Mouse (Mus musculus) layer of hippocampus, adult 2 months (tissue): Measurements from ENCODE around the gene 1700028J19Rik. TPM values are rescaled to one million over a fixed set of nuclear protein-coding genes. Genes with fewer than 3 reads are reported as not detected.
"Not testable (repeated sequence)": the region's sequence is repeated elsewhere in the genome, so short reads cannot be mapped to it uniquely, and the experiment has no call there.

ENCODE experiments used
- DNase-seq, 2 experiments: peaks; one replicate each; pipeline ENCODE4 v3.0.0; 2022; ENCODE audit warnings: low spot score in 2 of 2
- H3K27ac ChIP-seq: fragments of 200-600 bp; 2 replicates; pipeline ENCODE4 v1.8.1; 2022
- H3K4me3 ChIP-seq: fragments of 200-600 bp; 2 replicates; pipeline ENCODE4 v1.8.1; 2022; ENCODE audit warnings: mild to moderate bottlenecking
- CTCF ChIP-seq: fragments of 200-600 bp; conservative IDR thresholded peaks from 2 replicates; pipeline ENCODE4 v1.8.1; 2022; ENCODE audit warnings: antibody characterized with exemption, mild to moderate bottlenecking, moderate library complexity
- total RNA-seq, 2 experiments: library from RNA; stranded (reverse); gene quantifications; 2 replicates each; pipeline ENCODE4 v1.2.3; 2021

1700028J19Rik gene
- total RNA-seq, 2 experiments from 2014 or later, result 0.79 to 0.92 TPM

DNA sequence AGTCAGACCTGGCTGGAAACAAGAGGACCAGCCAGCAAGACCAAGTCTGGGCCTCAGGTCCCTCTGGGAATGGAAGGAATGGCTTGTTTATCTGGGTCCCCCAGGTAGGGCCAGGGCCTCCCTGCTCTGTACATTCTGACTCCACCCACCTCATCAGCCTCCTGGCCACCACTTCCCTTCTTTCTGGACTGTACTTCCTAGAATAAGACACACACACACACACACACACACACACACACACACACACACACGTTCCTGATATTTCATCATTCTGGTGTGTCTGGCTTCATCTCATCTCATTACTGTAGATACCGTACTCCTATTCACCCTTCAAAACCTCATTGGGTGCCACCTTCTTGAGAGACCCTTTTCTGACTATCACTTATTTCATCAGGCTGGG lies 22.9 kb upstream of the 1700028J19Rik start:
- no peak for TF ChIP-seq CTCF
- no peak for DNase-seq
- H3K27ac ChIP-seq, result no peak overlapping the region
- H3K4me3 ChIP-seq, result no peak overlapping the region

DNA sequence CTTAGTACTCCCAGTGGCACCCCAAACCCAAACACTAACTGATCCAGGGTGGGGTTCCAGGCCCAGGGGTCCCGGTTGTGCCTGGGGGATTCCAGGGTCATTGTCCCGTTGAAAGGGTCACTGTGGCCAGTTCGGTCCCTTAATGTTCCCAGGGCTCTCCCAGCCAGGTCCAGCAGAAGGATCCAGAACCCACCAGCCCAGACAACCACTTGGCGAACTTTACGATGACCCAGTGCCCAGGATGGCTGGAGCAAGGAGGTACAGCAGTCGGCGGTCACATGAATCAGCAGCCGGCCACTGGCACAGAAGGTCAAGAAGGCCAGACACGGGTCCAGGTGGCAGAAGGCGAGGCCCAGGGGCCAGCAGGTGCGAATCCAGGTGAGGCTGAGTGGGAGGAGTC lies 21.6 kb upstream of the 1700028J19Rik start:
- Histone ChIP-seq H3K27ac (no peak overlapping the region), H3K4me3 (no peak overlapping the region)
- TF ChIP-seq CTCF, result no peak
- no peak for DNase-seq

DNA sequence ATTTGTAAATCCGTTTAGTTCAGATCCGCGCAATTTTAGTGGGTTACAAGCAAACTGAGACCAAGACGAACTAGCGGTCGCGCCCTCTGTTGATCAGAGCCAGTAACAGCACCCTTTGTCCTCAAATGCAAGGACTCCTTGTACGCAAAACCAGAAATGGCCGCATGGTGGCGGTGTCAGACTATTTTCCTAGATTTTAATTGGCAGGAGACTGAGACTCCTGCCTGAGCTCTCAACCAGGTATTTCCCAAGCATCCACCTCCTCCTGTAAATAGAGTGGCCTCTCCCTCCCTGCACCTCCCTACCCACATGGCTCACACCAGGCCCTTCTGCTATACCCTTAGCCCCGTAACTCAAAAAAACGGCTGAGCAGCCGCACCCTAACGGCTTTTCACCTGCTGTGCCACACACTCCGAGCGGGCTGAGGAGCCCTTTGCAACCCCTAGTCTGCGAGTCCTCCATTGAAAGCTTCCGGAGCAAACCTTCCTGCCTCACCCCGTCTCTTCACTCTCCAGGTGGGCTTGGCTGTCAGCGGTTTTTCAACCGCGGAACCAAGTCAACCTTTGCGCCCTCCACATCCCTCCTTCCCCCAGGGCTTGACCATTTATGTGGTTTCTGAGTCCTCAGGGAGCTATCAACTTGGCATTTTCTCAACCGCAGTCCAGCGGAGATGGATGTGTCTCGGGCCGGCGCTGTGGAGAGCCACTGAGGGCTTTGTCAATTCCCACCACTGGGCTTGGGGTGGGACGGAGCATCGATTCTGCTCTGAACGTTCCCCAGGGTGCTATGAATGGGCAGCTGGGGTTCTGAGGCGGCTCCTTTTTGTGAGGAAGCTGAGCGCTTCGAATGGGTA lies 16.5 kb upstream of the 1700028J19Rik start:
- DNase-seq, result peak; percentile 94 to 99
- Histone ChIP-seq H3K27ac (no peak overlapping the region), H3K4me3 (peak overlapping the region; percentile 51)
- TF ChIP-seq CTCF, result peak; percentile 94

DNA sequence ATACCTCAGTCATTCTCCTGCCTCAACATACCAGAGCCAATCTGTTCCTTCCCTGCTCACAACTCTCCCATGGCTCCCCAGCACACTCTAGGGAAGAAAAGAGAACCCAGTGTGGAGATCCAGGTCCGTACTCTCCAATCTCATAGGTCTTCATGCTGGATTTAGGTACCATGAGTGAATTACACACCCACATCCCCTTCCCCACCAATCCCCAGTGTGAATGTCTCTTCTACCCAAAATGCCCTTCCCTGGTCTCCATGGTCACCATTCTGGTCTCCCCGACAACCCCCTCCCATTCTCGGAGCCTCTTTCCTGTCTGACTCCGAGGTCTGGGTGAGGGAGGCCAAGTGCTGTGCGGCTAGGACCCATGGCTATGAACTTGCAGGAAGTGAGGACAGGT lies 14.7 kb upstream of the 1700028J19Rik start, which contains the start of gene Gm15517:
Gene Gm15517, plus strand, starts transcription at position 301 of the 400 bp plus-strand sequence.
- no peak for DNase-seq
- TF ChIP-seq CTCF, result no peak
- H3K27ac ChIP-seq, result no peak within 1 kb of the TSS
- no peak within 1 kb of the TSS for H3K4me3 ChIP-seq

DNA sequence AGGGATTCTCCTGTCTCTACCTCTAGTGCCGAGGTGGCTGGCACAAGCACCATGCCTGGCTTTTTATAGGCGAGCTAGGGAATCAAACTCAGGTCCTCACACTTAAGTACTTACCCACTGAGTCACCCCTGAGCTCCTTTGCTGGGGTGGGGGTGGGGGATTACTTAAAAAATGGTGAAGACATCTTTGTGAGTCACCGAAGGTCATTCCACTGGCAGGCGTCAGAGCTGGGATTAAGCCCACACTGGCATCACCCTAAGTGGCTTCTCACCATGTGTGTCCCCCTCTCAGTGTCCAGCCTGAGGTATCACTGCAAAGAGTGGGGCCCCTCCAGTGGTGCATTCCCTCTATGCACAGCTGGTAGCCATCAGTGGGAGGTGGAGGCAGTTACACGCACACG lies 13.9 kb upstream of the 1700028J19Rik start:
- H3K27ac ChIP-seq, result no peak overlapping the region
- TF ChIP-seq CTCF, result no peak
- DNase-seq, result no peak
- no peak overlapping the region for H3K4me3 ChIP-seq

DNA sequence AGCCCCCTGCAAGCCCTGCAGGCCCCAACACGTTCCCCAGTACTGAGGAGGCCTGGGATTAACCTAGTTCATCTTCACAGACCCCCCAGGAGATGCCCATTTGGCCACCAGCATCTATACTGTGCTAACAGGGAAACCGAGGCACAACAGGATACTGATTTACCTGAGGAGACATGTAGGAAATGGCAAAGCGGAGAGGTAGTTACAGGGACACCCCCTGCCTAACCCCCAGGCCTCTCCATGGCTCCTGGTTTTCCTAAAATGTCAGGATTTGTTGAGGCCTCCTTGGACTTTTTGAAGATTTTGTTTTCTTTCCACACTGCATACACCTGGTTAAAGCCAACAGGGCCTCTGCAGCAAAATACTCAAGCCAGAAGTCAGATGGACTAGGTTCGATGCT lies 10.8 kb upstream of the 1700028J19Rik start, which contains the start of gene Acp4:
Gene Acp4, minus strand, starts transcription at position 101 of the 400 bp plus-strand sequence.
- Histone ChIP-seq H3K4me3 (no peak within 1 kb of the TSS), H3K27ac (no peak within 1 kb of the TSS)
- no peak for DNase-seq
- no peak for TF ChIP-seq CTCF

DNA sequence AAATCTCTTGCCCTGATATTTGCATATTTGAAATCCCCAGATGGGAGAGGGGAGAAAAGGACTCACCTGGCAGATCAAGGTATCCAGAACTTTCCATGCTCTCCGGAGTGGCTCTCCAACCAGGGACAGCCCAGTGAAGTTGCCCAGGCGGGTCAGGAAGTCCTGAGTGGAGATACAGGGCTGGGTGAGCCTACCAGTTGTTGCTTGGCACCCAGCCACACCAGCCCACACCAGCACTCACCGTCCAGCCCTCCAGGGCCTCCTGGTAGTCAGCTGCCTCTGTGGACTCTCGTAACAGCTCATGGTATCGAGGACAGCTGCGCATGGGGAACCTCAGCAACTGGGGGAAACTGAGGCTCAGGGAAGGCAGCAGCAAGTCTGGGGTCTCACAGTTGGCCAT lies 8.4 kb upstream of the 1700028J19Rik start:
- DNase-seq, result no peak
- Histone ChIP-seq H3K27ac (no peak overlapping the region), H3K4me3 (no peak overlapping the region)
- no peak for TF ChIP-seq CTCF

DNA sequence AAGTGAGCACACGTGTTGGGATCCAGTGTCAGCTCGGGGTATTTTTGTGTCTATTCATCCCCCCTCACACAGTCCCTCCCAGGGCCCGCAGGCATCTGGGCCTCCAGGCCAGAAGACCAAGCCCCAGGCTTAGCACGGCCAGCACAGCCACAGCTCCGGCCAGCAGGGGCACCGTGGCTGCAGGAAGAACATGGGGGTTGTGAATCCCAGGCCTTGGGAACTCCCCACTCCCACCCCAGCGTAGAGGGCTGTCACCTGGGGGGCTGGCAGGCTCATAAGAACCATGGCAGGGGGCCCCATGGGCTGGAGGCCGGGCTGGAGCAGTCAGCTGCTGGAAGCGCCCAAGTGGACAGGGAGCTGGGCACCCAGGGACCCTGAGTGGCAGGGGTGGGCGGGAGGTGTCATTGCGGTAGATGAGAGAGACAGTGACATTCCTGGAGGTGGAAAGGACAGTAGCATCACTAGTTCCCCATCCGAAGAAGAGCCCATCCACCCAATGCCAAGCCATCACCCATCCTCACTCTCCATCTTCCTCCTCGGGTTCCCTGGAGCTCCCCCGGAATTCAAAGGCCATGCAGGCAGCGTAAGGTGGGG lies 6.6 kb upstream of the 1700028J19Rik start:
- no peak for DNase-seq
- no peak overlapping the region for H3K4me3 ChIP-seq
- H3K27ac ChIP-seq, result no peak overlapping the region
- no peak for TF ChIP-seq CTCF

DNA sequence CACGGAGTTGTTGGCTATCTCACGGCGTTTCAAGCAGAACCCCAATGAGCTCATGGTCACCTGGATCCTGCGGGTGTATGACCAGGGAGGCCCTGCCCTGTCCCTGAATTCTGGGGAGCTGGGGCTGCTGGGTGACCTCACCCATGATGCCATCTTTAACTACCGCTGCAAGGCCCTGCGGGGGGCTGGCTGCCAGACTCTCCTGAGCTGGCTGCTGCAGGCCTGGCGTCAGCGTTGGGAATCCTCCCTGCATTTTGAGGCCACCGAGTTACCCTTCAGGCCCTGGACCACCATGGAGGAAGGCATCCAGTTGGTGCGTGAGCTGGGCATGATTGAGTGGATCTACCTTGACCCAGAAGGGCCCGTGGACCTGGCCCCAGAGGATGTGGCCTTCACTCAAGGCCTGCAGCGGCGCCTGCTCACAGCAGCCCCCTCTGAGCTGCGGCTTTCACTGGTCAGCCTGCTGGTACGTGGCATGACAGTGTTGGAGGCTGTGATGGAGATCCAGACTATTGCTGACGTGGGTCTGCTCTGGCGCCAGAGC lies 4.3 kb upstream of the 1700028J19Rik start:
- DNase-seq, H3K27ac ChIP-seq, H3K4me3 ChIP-seq: not testable (repeated sequence)

DNA sequence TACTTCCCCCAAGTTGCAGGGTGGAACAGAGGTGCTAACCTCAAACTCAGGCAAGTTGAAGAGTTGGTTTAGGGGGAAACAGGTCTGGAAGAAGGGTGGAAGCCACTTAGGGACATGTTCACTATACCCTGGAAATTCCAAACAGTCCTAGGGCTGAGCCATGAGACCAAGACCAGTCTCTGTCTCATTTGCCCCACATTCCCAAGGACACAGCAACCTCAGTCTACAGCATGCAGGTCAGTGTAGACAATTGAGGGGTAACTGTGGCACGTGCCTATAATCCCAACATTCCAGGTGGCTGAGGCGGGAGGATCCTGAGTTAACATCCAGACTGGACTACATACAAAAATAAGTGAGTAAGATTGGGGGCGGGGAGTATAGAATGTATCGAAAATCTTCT lies 2.8 kb upstream of the 1700028J19Rik start:
- TF ChIP-seq CTCF, result no peak
- no peak overlapping the region for H3K4me3 ChIP-seq
- H3K27ac ChIP-seq, result no peak overlapping the region
- DNase-seq, result no peak

DNA sequence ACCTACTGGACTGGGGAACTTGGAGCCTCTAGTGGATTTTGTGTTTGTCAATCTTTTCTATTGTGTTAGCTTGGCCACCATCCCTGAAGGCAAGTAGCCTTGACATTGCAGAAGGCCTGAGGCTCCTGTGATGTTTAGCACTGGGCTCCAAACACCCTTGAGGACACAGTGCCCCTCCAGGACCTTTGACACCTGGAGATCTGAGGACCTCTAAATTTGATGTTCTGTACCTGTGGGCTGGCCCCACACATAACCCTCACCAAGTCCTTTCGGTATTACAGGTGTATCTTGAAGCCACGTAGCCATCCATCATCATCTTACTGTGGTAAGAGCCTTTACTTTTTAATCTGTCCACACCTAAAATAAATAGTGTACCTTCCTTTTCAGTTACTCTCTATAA lies 1.5 kb upstream of the 1700028J19Rik start:
- H3K4me3 ChIP-seq, result peak overlapping the region; percentile 99; the same call in 1 of the 2 replicates
- no peak overlapping the region for H3K27ac ChIP-seq
- TF ChIP-seq CTCF, result no peak
- no peak for DNase-seq

DNA sequence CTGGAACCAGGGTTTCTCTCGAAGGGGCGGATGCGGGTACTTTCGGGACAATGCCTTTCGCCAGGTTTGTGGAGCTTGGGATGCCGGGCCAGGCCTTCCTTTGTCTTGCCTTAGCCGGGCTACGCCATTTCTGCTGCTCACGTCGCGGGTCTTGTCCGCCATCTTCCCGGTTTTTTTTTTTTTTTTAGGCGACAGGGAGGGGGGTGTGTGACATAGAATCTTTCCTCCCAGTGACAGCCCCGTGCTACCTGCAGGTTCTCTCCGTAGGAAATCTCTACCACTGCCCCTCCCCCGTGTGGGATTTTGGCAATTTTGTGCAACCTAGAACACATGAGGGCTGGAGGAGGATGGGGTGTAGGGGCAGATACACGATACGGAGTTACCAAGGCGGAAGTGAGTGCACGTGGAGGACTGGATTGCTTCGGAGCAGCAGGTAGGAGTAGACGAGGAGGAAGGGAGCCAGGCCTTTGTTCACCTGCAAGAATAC lies 532 bp upstream of the 1700028J19Rik start:
- Histone ChIP-seq H3K4me3 (peak overlapping the region; percentile 99), H3K27ac (peak overlapping the region; percentile 100)
- TF ChIP-seq CTCF, result no peak
- peak in 1 of 2 experiments; percentile 48 for DNase-seq

DNA sequence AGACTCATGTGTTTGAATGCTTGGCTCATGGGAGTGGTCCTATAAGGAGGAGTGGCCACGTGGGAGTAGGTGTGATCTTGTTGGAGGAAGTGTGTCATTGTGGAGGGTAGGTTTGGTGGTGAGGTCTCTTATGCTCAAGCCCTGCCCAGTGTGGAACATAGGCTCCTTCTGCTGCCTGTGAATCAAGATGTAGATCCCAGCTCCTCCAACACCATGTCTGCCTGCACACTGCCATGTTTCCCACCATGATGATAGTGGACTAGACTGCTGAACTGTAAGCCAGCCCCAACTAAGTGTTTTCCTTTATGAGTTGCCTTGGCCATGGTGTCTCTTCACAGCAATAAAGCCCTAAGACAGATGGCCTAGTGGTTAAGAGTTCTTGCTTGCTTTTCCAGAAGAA lies 2.4 kb downstream of the 1700028J19Rik start:
- TF ChIP-seq CTCF, result no peak
- Histone ChIP-seq H3K4me3 (no peak overlapping the region), H3K27ac (no peak overlapping the region)
- no peak for DNase-seq

DNA sequence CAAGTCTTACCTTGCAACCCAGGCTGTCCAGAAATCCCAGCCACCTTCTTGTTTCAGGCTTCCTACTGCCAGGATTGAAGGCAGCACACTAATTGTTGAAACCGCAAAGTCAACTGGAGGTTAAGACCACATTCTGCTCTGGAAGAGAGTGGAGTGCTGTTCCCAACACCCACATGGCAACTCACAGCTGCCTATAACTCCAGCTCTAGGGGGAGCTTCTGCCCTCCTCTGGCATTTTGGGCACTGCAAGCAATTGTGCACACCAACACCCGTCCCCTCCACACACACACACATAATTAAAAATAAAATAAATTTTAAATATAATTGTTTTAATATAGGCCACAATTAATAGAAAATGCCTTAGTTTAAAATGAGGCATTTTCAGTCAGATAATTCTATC lies 5.3 kb downstream of the 1700028J19Rik start:
- TF ChIP-seq CTCF, result peak; percentile 56
- Histone ChIP-seq H3K27ac (no peak overlapping the region), H3K4me3 (no peak overlapping the region)
- no peak for DNase-seq
